Mouse (Mus musculus) forebrain, postnatal 0 days (tissue): Measurements from ENCODE around the gene Ptn. TPM values are rescaled to one million over a fixed set of nuclear protein-coding genes. Genes with fewer than 3 reads are reported as not detected.

Experiments used
- ATAC-seq: fragments of 200-750 bp; cut with Nextera tagmentation; 2 replicates; pipeline ENCODE4 v1.8.0; 2017; ENCODE audit warnings: mild to moderate bottlenecking, moderate library complexity
- DNase-seq: peaks from one replicate; pipeline ENCODE4 v3.0.0-alpha.2; 2015
- H3K27ac ChIP-seq: fragments of 300-500 bp; sonication (generic); 2 replicates; pipeline ENCODE4 v1.5.1; 2014; ENCODE audit warnings: low read depth, mild to moderate bottlenecking, antibody characterized with exemption, low read length, moderate library complexity, mixed read lengths
- H3K27me3 ChIP-seq: fragments of 300-500 bp; sonication (generic); 2 replicates; pipeline ENCODE4 v1.6.1; 2014; ENCODE audit warnings: mild to moderate bottlenecking, low read length, mixed read lengths; ENCODE audit not compliant: insufficient read depth
- H3K36me3 ChIP-seq: fragments of 300-500 bp; sonication (generic); 2 replicates; pipeline ENCODE4 v1.6.1; 2014; ENCODE audit warnings: mild to moderate bottlenecking, moderate library complexity; ENCODE audit not compliant: insufficient read depth
- H3K4me1 ChIP-seq: fragments of 300-500 bp; sonication (generic); 2 replicates; pipeline ENCODE4 v1.6.1; 2014; ENCODE audit warnings: antibody characterized with exemption; ENCODE audit not compliant: insufficient read depth
- H3K4me2 ChIP-seq: fragments of 300-500 bp; sonication (generic); 2 replicates; pipeline ENCODE4 v1.6.1; 2014; ENCODE audit warnings: low read depth, mild to moderate bottlenecking, moderate library complexity
- H3K4me3 ChIP-seq: fragments of 300-500 bp; sonication (generic); 2 replicates; pipeline ENCODE4 v1.5.1; 2014; ENCODE audit warnings: low read depth, low read length, mixed read lengths
- H3K9ac ChIP-seq: fragments of 300-500 bp; sonication (generic); 2 replicates; pipeline ENCODE4 v1.6.1; 2014; ENCODE audit warnings: mild to moderate bottlenecking
- H3K9me3 ChIP-seq: fragments of 300-500 bp; sonication (generic); 2 replicates; pipeline ENCODE4 v1.6.1; 2016; ENCODE audit warnings: low read length
- CTCF ChIP-seq: sonication (generic); IDR thresholded peaks from 2 replicates; pipeline ENCODE4 v1.5.1; 2016; ENCODE audit warnings: antibody characterized with exemption, control low read depth, low read depth
- WGBS: fragments of 180-500 bp; shearing (Covaris S2); extraction: QIAGEN DNeasy Blood & Tissue Kit; methylation state at CpG from one replicate; pipeline ENCODE4 v1.1.7; 2014; 5-methylcytosine and 5-hydroxymethylcytosine counted together
- polyA plus RNA-seq: library from polyadenylated mRNA; unstranded; fragments of >200 nt; fragmentation: Nextera tagmentation; extraction: Ambion mirVana; gene quantifications from 2 replicates; pipeline ENCODE4 v1.2.1, GENCODE M21; 2015
- total RNA-seq: library from RNA; depleted of rRNA; stranded (reverse); fragments of >200 nt; gene quantifications from 2 replicates; pipeline ENCODE4 v1.2.3, GENCODE M21; 2014; rRNA removed

The Ptn gene
- total RNA-seq, result 598 and 696 TPM in 2 replicates
- 916 and 1,048 TPM in 2 replicates for polyA plus RNA-seq

DNA sequence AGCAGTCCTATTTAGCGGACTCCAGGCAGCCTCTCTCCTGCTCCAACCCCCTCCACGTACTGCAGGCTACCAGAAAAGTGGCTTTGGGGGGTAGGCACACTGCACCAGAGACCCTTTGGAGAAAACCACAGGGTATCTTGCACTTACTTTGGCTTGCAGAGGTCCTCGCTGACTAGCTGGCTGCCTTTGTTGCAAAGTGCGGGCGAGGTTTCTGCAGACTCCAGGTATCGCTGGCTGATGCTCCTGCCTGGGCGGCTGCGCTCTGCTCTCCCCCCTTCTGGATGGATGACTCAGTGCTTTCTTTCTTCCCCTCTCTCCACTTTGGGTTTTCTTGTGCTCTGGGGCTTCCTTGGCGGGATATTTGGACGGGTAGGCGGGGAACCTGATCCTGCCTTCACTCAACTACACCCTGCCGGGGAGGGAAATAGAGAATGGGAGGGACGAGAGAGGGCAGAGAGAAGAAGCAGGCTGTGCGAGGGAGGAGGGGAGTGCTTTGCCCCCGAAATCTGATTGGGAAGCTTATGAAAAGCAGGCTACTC lies at the start of gene Ptn:
Ptn (minus strand) TSS at position 474 of the 539 bp plus-strand sequence.
- ATAC-seq (peak; percentile 88), DNase-seq (peak; percentile 83)
- H3K4me2 ChIP-seq, result peak within 1 kb of the TSS; percentile 54
- peak within 1 kb of the TSS; percentile 91 for H3K27ac ChIP-seq
- H3K27me3 ChIP-seq, result no peaks in the 10 kb centered on the region
- H3K4me1 ChIP-seq, result 0 out of 2 replicates have a peak, but pooled peaks cover 5% of the 10 kb centered on the region
- no peak for TF ChIP-seq CTCF
- H3K4me3 ChIP-seq, result peak within 1 kb of the TSS; percentile 61
- peak within 1 kb of the TSS; percentile 87 for H3K9ac ChIP-seq
- WGBS, result under 1% methylated on average over 15 of the region's 15 CpGs
- H3K36me3 ChIP-seq, result no peaks in the 10 kb centered on the region
- no peaks in the 10 kb centered on the region for H3K9me3 ChIP-seq

DNA sequence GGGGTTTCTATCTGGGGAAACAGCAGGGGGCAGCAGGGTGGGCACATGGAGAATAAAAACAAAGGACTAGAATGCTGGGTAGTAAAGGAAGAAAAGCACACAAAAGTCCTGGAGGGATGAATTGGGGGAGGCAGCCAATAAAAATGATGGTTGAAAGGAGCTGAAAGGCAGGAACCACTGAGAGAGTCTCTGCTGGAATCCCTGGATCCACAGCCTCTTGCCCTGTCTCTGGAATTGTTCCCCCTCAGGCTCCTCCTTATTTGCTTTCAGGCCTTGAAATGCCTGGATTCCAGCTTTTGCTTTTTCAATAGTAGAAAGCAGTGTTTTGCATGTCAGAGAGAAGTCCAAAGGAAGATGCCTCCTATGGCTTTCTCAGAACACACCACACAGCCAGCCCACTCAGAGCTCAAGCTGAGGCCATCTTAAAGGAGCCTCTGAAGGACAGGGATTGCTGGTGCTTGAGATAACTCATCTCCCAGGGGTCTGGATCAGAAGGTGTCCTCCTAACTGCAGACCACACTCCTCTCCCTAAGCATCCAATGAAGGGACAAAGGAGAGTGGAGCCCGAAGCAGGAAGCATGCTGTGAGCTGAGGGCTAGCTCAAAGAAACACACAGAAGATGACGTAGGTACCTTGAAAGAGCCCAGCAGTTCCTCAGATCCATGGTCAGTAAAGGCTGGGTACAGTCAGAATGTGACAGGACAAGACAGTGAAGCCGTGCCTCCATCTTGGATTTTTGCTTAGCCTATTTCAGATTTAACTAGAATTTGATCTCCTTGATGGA lies 48.4 kb upstream of the Ptn start:
- Histone ChIP-seq H3K36me3 (peaks cover 4% of the 10 kb centered on the region; the same call in 1 of the 2 replicates), H3K9ac (no peak overlapping the region), H3K27me3 (no peaks in the 10 kb centered on the region), H3K9me3 (no peaks in the 10 kb centered on the region), H3K4me1 (0 out of 2 replicates have a peak, but pooled peaks cover 2% of the 10 kb centered on the region), H3K4me3 (no peak overlapping the region), H3K4me2 (no peak overlapping the region), H3K27ac (peak overlapping the region; percentile 42; the same call in 1 of the 2 replicates)
- TF ChIP-seq CTCF, result peak; percentile 21
- ATAC-seq (peak; percentile 53), DNase-seq (peak; percentile 11)
- 30% methylated on average over 3 of the region's 3 CpGs for WGBS

DNA sequence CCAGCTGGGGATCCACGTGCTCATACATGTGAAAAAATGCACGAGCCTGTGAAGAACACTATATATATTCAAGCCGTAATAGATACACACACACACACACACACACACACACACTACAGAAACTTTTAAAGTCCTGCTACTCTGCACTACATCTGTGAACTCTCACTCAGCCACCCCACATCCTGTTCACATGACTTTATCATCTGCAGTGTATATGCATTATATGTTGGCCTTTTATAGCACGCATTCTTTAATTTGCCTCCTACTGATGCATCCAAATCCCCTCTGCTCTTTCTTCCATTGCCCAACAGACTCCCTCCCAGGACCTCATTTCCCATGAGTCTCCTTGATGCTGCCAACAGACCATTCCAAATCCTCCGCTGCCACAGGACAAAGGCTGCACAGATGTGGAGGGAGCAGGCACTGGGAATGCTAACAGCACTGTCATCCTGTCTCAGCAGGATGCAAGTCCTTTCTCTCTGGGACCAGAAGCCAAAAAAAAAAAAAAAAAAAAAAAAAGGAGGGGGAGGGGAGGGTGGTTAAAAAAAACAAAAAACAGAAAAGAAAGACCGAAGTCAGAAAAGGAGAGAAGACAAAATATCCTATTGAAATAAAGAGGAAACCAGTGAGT lies 47.7 kb upstream of the Ptn start:
- H3K4me2 ChIP-seq, result no peak overlapping the region
- ATAC-seq (peak; percentile 78), DNase-seq (peak; percentile 33)
- H3K27me3 ChIP-seq, result no peaks in the 10 kb centered on the region
- H3K4me1 ChIP-seq, result 0 out of 2 replicates have a peak, but pooled peaks cover 2% of the 10 kb centered on the region
- WGBS, result 15% methylated on average over 6 of the region's 6 CpGs
- no peak for TF ChIP-seq CTCF
- H3K9ac ChIP-seq, result no peak overlapping the region
- no peak overlapping the region for H3K4me3 ChIP-seq
- peaks cover 4% of the 10 kb centered on the region; the same call in 1 of the 2 replicates for H3K36me3 ChIP-seq
- H3K27ac ChIP-seq, result no peak overlapping the region
- no peaks in the 10 kb centered on the region for H3K9me3 ChIP-seq

DNA sequence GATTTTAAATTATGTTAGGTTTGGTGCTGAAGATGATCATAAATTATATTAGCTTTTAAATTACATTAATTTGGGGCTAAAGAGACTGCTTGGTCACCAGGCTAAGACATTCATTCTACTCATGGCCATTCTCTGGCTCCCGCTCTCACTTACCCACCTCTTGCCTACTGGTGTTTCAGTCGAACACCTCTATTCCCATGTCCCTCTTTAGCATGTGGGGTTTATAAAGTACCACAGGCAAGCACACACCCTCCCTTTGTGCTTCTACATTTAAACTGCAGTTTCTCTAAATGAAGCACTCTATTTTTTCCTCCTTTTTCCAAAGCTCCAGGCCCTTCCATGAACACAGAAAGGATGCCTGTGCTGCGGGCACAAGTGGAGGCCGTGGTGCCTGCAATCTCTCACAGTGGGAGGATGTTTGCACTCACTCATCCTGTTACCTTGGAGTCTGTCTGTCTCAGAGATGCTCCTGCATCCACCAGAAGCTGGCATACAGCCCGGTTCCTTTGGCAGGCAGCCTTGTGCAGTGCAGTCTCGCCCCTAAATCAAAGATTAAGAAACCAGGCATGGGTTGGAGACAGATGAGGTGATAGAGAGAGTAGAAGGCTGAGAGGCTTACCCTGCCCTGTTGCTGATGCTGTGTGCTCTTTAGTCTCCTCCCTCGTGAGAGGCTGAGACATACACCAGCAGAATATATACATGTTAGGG lies 40.6 kb upstream of the Ptn start:
- WGBS, result 36% methylated on average over 7 of the region's 7 CpGs
- Histone ChIP-seq H3K4me2 (no peak overlapping the region), H3K9me3 (no peaks in the 10 kb centered on the region), H3K27me3 (no peaks in the 10 kb centered on the region), H3K4me3 (no peak overlapping the region), H3K4me1 (no peaks in the 10 kb centered on the region), H3K9ac (no peak overlapping the region), H3K27ac (peak overlapping the region; percentile 57), H3K36me3 (no peaks in the 10 kb centered on the region; the same call in 1 of the 2 replicates)
- ATAC-seq (peak; percentile 81), DNase-seq (peak; percentile 66)
- TF ChIP-seq CTCF, result no peak

DNA sequence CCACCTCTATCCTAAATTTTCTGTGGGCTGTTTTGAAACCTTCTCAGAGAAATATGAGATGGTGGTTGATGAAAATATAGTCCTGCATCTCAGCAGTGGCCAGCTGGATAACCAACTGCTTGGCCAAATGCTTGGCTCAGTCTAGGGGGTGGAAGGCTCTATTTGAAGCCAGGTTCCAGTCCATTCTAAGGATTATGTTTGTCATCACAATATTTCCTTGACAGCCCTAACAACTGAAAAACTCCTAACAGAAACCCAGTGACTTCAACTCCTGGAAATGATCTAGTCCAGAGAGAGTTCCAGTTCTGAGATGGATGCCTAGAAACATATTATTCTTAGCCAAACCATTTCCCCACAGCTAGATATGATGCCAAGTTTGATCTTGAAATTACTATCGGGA lies 35.3 kb upstream of the Ptn start:
- H3K27me3 ChIP-seq, result no peaks in the 10 kb centered on the region
- no peak overlapping the region for H3K9ac ChIP-seq
- TF ChIP-seq CTCF, result no peak
- 69% methylated on average over 1 of the region's 1 CpGs for WGBS
- H3K36me3 ChIP-seq, result no peaks in the 10 kb centered on the region; the same call in 1 of the 2 replicates
- no peak for DNase-seq
- H3K4me1 ChIP-seq, result 0 out of 2 replicates have a peak, but pooled peaks cover 5% of the 10 kb centered on the region
- no peak overlapping the region for H3K4me3 ChIP-seq
- no peak for ATAC-seq
- no peak overlapping the region for H3K27ac ChIP-seq
- H3K4me2 ChIP-seq, result no peak overlapping the region
- H3K9me3 ChIP-seq, result no peaks in the 10 kb centered on the region

DNA sequence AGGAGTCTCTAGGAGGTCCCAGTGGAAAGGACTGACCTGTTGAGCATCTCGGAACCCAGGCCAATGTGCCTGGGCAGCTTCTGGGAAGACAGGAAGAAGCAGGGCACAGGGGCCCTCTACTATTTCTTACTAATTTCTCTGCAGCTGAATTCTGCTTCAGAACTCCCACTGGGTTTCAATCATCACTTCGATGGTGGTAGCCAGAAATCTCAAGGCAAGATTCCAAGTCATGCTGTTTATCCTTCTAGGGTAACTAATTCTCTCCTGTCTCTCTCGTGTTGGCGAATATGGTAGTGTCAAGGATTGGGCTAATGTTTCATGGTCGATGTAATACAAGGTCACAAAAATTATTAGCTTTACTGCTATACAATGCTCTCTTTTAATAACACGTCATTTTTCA lies 34.2 kb upstream of the Ptn start:
- H3K27ac ChIP-seq, result no peak overlapping the region; the same call in 1 of the 2 replicates
- no peak for TF ChIP-seq CTCF
- no peak overlapping the region for H3K4me3 ChIP-seq
- ATAC-seq (no peak), DNase-seq (no peak)
- H3K9me3 ChIP-seq, result no peaks in the 10 kb centered on the region
- 61% methylated on average over 6 of the region's 6 CpGs for WGBS
- H3K27me3 ChIP-seq, result no peaks in the 10 kb centered on the region
- no peaks in the 10 kb centered on the region; the same call in 1 of the 2 replicates for H3K36me3 ChIP-seq
- H3K9ac ChIP-seq, result no peak overlapping the region
- H3K4me2 ChIP-seq, result no peak overlapping the region
- 0 out of 2 replicates have a peak, but pooled peaks cover 5% of the 10 kb centered on the region for H3K4me1 ChIP-seq
